Mouse (Mus musculus) kidney, embryonic 14.5 days (tissue): ENCODE results near the gene E330017A01Rik. TPM values are rescaled to one million over a fixed set of nuclear protein-coding genes. Genes with fewer than 3 reads are reported as not detected.
A peak's percentile ranks its signal among the peaks of the same experiment; 100 is the strongest.

Source experiments
- ATAC-seq: fragments of 200-750 bp; cut with Nextera tagmentation; 2 replicates; pipeline ENCODE4 v1.8.0; 2017; ENCODE audit warnings: moderate number of reproducible peaks, mild to moderate bottlenecking, moderate TSS enrichment, moderate library complexity; ENCODE audit not compliant: low FRiP score, low TSS enrichment
- H3K27ac ChIP-seq: fragments of 300-500 bp; sonication (generic); 2 replicates; pipeline ENCODE4 v1.5.1; 2014; ENCODE audit warnings: low read depth, mild to moderate bottlenecking, low read length, moderate library complexity, mixed read lengths
- H3K27me3 ChIP-seq: fragments of 300-500 bp; sonication (generic); 2 replicates; pipeline ENCODE4 v1.6.1; 2014; ENCODE audit warnings: mild to moderate bottlenecking, low read length; ENCODE audit not compliant: control insufficient read depth, insufficient read depth
- H3K36me3 ChIP-seq: fragments of 300-500 bp; sonication (generic); 2 replicates; pipeline ENCODE4 v1.6.1; 2014; ENCODE audit warnings: low read length, mixed read lengths; ENCODE audit not compliant: control insufficient read depth, insufficient read depth
- H3K4me1 ChIP-seq: fragments of 300-500 bp; sonication (generic); 2 replicates; pipeline ENCODE4 v1.6.1; 2014; ENCODE audit warnings: low read length, mixed read lengths; ENCODE audit not compliant: control insufficient read depth, insufficient read depth
- H3K4me2 ChIP-seq: fragments of 300-500 bp; sonication (generic); replicated peaks from 2 replicates; pipeline ENCODE4 v1.6.1; 2014; ENCODE audit warnings: low read depth, mild to moderate bottlenecking, low read length
- H3K4me3 ChIP-seq: fragments of 300-500 bp; sonication (generic); 2 replicates; pipeline ENCODE4 v1.5.1; 2014; ENCODE audit warnings: mild to moderate bottlenecking, low read length
- H3K9ac ChIP-seq: fragments of 300-500 bp; sonication (generic); 2 replicates; pipeline ENCODE4 v1.6.1; 2014; ENCODE audit warnings: low read depth, mild to moderate bottlenecking, low read length, moderate library complexity
- H3K9me3 ChIP-seq: fragments of 300-500 bp; sonication (generic); 2 replicates; pipeline ENCODE4 v1.6.1; 2016; ENCODE audit warnings: low read length; ENCODE audit not compliant: control insufficient read depth
- WGBS: fragments of 180-500 bp; shearing (Covaris S2); extraction: QIAGEN DNeasy Blood & Tissue Kit; methylation state at CpG from one replicate; pipeline ENCODE4 v1.1.7; 2014; 5-methylcytosine and 5-hydroxymethylcytosine counted together
- polyA plus RNA-seq: library from polyadenylated mRNA; unstranded; fragments of >200 nt; fragmentation: Nextera tagmentation; extraction: Ambion mirVana; gene quantifications from 2 replicates; pipeline ENCODE4 v1.2.1, GENCODE M21; 2014

E330017A01Rik gene
- polyA plus RNA-seq, 1 experiment from 2014 or later, result 0.39 TPM

DNA sequence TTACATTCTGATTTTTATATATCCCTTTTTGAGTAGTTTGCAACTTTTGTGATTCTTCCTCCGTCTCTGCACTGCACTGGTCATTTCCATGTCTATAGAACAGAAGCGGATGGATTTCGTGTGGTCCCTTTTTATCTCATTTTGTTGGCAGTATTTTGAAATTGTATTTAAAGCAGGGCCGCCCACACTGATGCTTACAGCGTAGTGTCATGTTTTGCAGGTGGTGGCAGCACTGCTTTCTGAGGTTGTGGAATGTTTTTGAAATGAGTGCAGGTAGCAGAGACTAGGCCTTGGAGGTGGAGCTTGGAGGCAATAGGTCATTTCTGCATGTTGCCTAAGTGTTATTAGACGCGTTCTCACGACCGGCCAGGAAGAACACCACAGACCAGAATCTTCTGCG is 11.4 kb upstream of the E330017A01Rik start:
- Histone ChIP-seq H3K4me2 (no peak overlapping the region), H3K27ac (no peak overlapping the region), H3K27me3 (no peaks in the 10 kb centered on the region), H3K4me1 (no peaks in the 10 kb centered on the region), H3K9me3 (no peaks in the 10 kb centered on the region), H3K9ac (no peak overlapping the region), H3K36me3 (no peaks in the 10 kb centered on the region), H3K4me3 (no peak overlapping the region)
- no peak for ATAC-seq
- 96% methylated on average over 10 of the region's 10 CpGs for WGBS

DNA sequence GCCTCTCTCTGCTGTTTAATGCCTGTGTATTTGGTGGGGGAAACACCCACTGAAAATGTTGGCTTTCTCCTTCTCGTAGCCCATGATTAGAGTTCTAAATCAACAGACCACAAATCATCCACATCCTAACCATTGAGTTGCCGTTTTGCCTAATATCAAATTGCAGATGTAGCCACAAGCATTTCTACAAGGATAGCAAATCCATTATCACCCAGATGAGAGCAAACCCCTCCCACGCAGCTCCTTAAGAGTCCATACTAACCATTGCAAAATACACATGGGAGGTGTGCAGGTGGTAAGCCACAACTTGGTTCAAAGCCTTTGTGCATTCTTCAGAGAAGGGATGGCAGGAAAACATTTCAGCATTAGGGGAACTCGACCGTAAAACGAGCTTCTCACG is 523 bp downstream of the E330017A01Rik start:
- no peak overlapping the region for H3K27ac ChIP-seq
- no peaks in the 10 kb centered on the region for H3K9me3 ChIP-seq
- H3K27me3 ChIP-seq, result no peaks in the 10 kb centered on the region
- H3K4me1 ChIP-seq, result no peaks in the 10 kb centered on the region
- H3K4me2 ChIP-seq, result no peak overlapping the region
- 40% methylated on average over 7 of the region's 7 CpGs for WGBS
- H3K4me3 ChIP-seq, result no peak overlapping the region
- ATAC-seq, result no peak
- no peaks in the 10 kb centered on the region for H3K36me3 ChIP-seq
- no peak overlapping the region for H3K9ac ChIP-seq

DNA sequence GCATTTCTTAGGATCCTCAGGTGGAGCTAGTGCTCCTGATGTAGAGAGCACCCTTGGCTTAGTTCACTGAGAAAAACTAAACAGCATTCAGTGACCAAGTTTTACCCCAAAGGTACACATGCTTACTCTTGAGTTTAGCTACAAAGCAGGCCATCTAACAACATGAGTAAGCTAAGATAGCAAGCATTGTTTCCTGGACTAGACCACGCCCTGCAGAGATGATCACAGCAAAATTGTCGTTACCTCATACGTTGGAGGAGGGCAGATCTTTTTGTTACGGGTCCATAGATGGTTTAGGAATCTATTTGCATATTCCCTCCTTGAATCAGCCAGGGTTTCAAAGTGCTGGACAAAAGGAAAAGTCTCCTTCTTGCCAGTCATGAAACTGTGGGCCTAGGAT is 1.1 kb downstream of the E330017A01Rik start:
- Histone ChIP-seq H3K27ac (no peak overlapping the region), H3K36me3 (no peaks in the 10 kb centered on the region), H3K4me2 (no peak overlapping the region), H3K9me3 (no peaks in the 10 kb centered on the region), H3K27me3 (no peaks in the 10 kb centered on the region), H3K4me3 (no peak overlapping the region), H3K9ac (no peak overlapping the region), H3K4me1 (no peaks in the 10 kb centered on the region)
- no peak for ATAC-seq
- WGBS, result 83% methylated on average over 4 of the region's 4 CpGs

GRCm38 (mm10) chr16:58635866-58636265 is 2.7 kb downstream of the E330017A01Rik start:
- H3K27me3 ChIP-seq, result no peaks in the 10 kb centered on the region
- H3K9me3 ChIP-seq, result no peaks in the 10 kb centered on the region
- H3K4me2 ChIP-seq, result no peak overlapping the region
- H3K4me3 ChIP-seq, result no peak overlapping the region
- WGBS, result 61% methylated on average over 2 of the region's 2 CpGs
- H3K27ac ChIP-seq, result no peak overlapping the region
- no peaks in the 10 kb centered on the region for H3K4me1 ChIP-seq
- no peaks in the 10 kb centered on the region for H3K36me3 ChIP-seq
- H3K9ac ChIP-seq, result no peak overlapping the region
- ATAC-seq, result no peak

DNA sequence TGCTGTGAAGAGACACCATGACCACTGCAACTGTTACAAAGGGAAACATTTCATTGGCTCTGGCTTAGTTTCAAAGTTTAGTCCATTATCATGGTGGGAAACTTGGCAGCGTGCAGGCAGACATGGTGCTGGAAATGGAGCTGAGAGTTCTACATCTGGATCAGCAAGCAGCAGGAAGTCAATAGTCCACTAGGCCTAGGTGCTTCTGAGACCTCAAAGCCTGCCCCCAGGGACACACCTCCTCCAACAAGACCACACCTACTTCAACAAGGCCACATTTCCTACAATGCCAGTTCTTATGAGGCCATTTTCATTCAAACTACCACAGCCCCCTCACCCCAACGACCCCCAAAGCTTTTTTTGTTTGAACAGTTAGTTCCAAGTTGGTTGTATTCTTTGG is 8.8 kb downstream of the E330017A01Rik start:
- Histone ChIP-seq H3K36me3 (no peaks in the 10 kb centered on the region), H3K27me3 (no peaks in the 10 kb centered on the region), H3K4me1 (no peaks in the 10 kb centered on the region), H3K27ac (no peak overlapping the region), H3K4me3 (no peak overlapping the region), H3K4me2 (no peak overlapping the region), H3K9ac (no peak overlapping the region), H3K9me3 (no peaks in the 10 kb centered on the region)
- 66% methylated on average over 2 of the region's 2 CpGs for WGBS
- ATAC-seq, result no peak

- Histone ChIP-seq H3K27me3 (no peaks in the 10 kb centered on the region), H3K4me2 (no peak overlapping the region), H3K4me1 (no peaks in the 10 kb centered on the region), H3K4me3 (no peak overlapping the region), H3K9ac (no peak overlapping the region), H3K27ac (no peak overlapping the region), H3K36me3 (no peaks in the 10 kb centered on the region), H3K9me3 (no peaks in the 10 kb centered on the region)
- WGBS, result 91% methylated on average over 5 of the region's 5 CpGs
- no peak for ATAC-seq
Measured at GRCm38 (mm10) chr16:58628968-58629367, 9.6 kb downstream of the E330017A01Rik start.

GRCm38 (mm10) chr16:58628336-58628680 is 10.2 kb downstream of the E330017A01Rik start:
- no peaks in the 10 kb centered on the region for H3K36me3 ChIP-seq
- ATAC-seq, result no peak
- H3K27me3 ChIP-seq, result no peaks in the 10 kb centered on the region
- 100% methylated on average over 2 of the region's 2 CpGs for WGBS
- no peaks in the 10 kb centered on the region for H3K4me1 ChIP-seq
- H3K4me2 ChIP-seq, result no peak overlapping the region
- H3K4me3 ChIP-seq, result no peak overlapping the region
- H3K9ac ChIP-seq, result no peak overlapping the region
- H3K9me3 ChIP-seq, result no peaks in the 10 kb centered on the region
- no peak overlapping the region for H3K27ac ChIP-seq

DNA sequence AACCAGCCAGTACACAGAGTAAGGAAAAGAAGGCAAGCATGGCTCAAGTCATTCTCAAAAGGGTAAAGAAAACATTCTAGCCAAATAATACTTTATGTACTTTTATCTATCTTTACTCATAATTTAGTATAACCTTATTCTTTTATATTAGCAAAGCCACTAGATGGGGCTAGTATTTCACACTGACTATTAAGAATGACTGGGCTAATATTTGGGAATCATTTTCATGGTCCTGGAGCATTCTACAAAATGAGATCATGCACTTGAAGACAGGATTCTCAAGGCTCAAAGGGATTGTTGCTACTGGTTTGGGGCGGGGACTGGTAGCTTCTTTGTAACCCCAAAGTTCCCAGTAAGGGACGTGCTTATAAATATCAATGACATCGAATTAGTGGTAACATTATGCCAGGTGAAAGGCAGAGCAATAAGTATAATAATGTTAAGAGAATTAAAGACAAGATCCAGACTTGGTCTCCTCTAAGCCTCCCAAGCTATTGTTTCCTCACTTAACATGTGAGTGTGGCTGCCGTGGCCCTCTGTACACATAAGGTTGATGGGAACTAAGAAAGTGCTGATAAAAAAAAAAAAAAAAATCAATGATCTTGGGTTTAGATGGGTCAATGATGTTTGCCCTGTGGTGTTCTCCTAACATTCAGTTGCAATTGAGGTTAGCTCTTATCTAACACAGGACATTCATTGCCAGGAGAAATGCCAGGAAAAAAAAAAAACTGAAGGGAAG is 10.8 kb downstream of the E330017A01Rik start:
- no peak for ATAC-seq
- H3K4me3 ChIP-seq, result no peak overlapping the region
- H3K9me3 ChIP-seq, result no peaks in the 10 kb centered on the region
- no peaks in the 10 kb centered on the region for H3K4me1 ChIP-seq
- H3K27me3 ChIP-seq, result no peaks in the 10 kb centered on the region
- H3K4me2 ChIP-seq, result no peak overlapping the region
- H3K27ac ChIP-seq, result no peak overlapping the region
- no peaks in the 10 kb centered on the region for H3K36me3 ChIP-seq
- H3K9ac ChIP-seq, result no peak overlapping the region
- 93% methylated on average over 4 of the region's 4 CpGs for WGBS

- Histone ChIP-seq H3K27ac (no peak overlapping the region), H3K4me2 (no peak overlapping the region), H3K36me3 (no peaks in the 10 kb centered on the region), H3K27me3 (no peaks in the 10 kb centered on the region), H3K9ac (no peak overlapping the region), H3K9me3 (no peaks in the 10 kb centered on the region), H3K4me3 (no peak overlapping the region), H3K4me1 (no peaks in the 10 kb centered on the region)
- 90% methylated on average over 6 of the region's 6 CpGs for WGBS
- peak; percentile 32; the same call in 1 of the 2 replicates for ATAC-seq
Measured at GRCm38 (mm10) chr16:58623944-58624343, 14.6 kb downstream of the E330017A01Rik start.
